Mouse (Mus musculus) liver, adult 2 months (tissue): ENCODE results near the gene Znrf2.

Source experiments
- CTCF ChIP-seq: fragments of 200-500 bp; IDR thresholded peaks from 2 replicates; pipeline ENCODE4 v1.5.1; 2011; ENCODE audit warnings: low read depth, low read length, control low read depth
- POLR2A ChIP-seq: fragments of 200-500 bp; IDR thresholded peaks from 2 replicates; pipeline ENCODE4 v1.6.1; 2011; ENCODE audit warnings: low read length, control low read depth; ENCODE audit not compliant: insufficient read depth; ENCODE audit errors: extremely low read depth

GRCm38 (mm10) chr6:54777661-54778060 lies 39.1 kb upstream of the Znrf2 start:
- TF ChIP-seq CTCF, result no peak
- no peak for TF ChIP-seq POLR2A
